Mouse (Mus musculus): ENCODE measurements around the gene Atp9a. TPM values are rescaled to one million over a fixed set of nuclear protein-coding genes. Genes with fewer than 3 reads are reported as not detected.

Atp9a gene
- total RNA-seq, 1 experiment from 2014 or later: not detected

DNA sequence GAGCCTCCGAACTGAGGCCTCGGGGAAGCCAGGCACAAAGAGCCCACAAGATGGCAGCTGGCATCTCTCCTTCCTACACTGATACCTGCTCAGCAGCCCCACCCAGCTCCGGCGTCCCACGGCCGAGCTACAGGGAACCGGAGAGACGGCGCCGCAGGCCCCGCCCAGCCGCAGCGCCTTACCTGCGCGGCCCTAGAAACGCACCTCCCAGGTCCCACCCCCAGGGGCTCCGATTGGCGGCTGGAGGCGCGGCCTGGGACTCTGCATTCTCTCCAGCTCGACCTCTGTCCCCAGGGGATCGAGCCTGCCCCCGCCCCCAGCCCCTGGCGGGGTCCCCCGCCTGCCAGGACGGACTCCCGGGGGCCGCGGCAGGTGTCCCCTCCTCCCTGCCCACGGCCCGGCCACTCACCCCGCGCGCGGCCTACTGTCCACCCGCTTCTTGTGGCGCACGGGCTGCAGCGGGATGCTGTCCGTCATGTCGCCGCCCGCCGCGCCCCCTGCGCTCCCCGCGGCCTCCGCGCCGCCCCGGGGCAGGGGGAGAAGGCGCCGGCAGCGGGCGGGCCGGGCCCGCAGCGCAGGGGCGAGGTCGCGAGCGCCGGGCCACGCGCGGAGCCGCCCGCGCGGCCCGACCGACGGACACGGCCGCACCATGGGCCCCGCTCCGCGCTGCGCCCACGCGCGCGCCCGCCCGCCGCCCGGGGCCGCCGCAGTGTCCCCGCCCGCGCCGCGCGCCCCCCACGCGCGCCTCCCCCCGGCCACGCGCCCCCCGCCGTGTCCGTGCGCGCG, 743 bp downstream of the Atp9a start:
- ATAC-seq (replicated peaks; ENCODE audit: low read depth, poor library complexity, severe bottlenecking): no peak; the same call in 1 of the 2 replicates

DNA sequence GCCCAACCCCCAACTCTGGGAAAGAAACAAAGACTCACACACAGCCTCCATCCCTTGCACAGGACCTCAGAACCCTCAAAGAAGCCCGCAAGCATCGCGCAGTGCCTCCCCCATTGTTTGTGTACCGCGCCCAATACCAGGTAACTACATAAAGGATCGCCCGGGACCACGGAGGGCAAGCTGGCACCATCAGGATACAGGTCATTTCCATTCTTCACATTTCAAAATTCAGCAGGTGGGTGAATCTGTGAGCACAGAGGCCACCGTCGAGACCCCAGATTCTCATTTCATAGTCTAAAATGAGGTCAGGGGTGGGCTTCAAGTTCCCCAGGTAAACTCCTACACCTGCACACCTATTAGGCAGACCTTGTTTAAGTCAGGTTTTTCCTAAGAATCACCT, 1.7 kb downstream of the Atp9a start:
- ATAC-seq (replicated peaks; ENCODE audit: low read depth, poor library complexity, severe bottlenecking): no peak

DNA sequence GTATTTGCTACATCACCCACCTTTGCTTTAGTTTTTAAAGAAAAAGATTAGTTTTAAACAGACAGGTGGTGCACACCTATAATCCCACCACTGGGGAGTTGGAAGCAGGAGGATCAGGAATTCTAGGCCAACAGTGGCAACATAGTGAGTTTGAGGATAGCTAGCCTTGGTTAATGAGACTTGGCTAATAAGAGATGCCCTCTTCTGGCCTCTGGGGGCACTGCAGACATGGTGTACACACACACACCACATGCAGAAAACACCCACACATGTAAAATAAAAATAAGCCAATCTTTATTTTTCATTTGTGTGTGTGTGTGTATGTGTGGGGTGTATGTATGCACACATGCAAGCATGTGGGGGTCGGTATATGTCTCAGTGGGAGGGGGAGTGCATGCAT, 3.4 kb downstream of the Atp9a start:
- ATAC-seq (replicated peaks; ENCODE audit: low read depth, poor library complexity, severe bottlenecking): no peak

DNA sequence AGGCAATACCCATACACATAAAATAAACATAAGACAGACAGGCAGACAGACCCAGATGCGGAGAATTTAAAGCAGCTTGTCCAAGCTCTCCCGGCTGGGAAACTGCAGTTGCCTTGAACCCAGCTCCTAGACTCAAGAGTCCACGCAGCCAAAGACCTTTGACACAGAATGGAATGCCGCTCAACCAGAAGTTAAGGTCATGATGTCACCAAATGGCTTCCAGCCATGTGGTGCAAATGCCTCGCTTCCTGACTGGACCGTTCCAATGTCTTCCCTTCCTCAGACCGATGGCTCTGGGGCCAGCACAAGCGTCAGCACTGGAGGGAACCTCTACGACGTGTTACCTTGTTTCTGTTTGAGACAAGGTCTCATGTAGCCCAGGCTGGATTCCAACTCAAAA, 4.3 kb downstream of the Atp9a start:
- ATAC-seq (replicated peaks; ENCODE audit: low read depth, poor library complexity, severe bottlenecking): no peak

DNA sequence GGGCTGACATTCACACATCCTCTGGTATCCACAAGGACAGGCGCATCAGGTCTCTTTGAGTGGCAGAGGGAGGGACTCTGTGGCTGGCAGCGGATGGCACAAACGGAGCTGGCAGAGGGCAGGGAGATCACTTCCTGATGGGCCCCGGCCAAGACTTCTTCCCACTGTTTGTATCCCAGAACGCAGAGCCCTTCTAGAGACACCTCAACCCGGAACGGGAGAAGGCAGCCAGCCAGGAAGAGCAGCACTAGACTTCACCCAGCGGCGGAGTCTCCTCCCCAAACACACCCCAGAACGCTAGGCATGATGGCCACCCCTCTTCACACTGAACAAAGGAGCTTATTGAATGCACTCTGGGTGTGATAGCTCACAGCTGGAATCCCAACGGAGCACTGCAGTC, 8.2 kb downstream of the Atp9a start:
- ATAC-seq (replicated peaks; ENCODE audit: low read depth, poor library complexity, severe bottlenecking): no peak

DNA sequence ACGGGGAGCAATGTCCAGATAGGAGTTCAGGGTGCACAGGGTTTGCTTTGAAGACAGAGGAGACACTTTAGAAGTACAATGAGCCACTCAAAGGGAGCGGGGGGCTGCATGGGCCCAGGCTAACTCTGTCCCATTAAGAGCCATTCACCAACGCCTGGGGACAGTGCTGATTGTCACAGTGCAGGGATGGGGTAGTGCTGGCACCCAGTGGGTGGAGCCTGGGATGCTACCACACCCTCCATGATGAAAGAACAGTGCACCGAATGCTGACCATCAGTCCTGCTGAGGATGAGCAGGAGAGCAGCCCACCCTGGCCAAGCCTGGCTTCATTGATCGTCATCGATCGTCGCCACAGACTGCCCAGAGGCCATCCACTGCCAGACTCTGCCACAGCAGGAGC, 11.0 kb downstream of the Atp9a start:
- ATAC-seq (replicated peaks; ENCODE audit: low read depth, poor library complexity, severe bottlenecking): no peak

DNA sequence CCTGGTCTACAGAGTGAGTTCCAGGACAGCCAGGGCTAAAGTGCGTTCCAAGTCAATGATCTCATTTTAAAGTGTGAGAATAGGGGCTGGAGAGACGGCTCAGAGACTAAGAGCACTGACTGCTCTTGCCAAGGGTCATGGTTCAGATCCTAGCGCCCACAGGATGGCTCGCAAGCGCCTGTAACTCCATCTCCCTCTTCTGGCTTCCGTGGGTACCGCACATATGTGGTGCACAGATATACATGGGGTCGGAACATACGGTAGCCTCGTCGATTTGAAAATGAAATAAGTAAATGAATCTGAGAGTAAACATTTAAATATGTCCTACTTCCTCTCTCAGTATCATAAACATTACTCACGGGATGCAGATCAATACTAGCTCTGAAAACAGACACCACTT, 12.5 kb downstream of the Atp9a start:
- ATAC-seq (replicated peaks; ENCODE audit: low read depth, poor library complexity, severe bottlenecking): no peak

DNA sequence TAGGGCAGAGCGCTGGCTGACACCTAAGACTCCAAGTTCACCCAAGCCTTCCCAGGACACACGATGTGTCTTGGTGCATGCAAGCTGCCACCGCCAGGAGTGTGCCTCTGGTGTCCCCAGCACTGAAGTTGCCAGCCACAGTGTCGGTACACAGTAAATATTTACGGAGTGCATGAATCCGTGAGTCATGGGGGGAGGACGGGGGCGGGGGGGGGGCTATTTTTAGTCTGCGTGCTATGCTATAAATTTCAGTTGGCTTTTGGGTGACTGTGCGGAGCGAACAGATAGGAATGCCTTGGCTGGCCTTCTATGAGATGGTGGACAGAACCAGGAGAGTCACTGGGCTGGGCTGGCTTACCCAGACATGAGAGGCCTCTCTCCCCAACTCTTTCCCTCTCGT, 14.2 kb downstream of the Atp9a start:
- no peak for ATAC-seq (replicated peaks; ENCODE audit: low read depth, poor library complexity, severe bottlenecking)

DNA sequence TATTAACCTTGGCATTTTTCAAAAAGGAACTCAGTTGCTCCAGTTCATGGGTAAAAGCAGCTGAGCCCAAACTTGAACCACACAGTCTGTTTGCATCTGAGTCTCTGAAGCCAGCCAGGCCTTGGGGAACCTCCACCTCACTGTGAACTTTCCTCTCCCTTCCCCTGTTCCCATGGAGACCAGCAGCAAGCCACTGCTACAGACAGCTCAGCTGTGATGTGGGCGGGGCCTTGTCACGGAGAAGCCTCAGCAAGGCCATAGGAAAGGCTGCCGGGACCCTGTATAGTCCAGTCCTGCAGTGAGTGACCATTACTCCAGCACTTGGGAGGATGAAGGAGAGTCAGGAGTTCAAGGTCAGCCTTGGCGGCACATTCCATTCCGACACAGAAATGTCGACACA, 16.2 kb downstream of the Atp9a start:
- no peak for ATAC-seq (replicated peaks; ENCODE audit: low read depth, poor library complexity, severe bottlenecking)

DNA sequence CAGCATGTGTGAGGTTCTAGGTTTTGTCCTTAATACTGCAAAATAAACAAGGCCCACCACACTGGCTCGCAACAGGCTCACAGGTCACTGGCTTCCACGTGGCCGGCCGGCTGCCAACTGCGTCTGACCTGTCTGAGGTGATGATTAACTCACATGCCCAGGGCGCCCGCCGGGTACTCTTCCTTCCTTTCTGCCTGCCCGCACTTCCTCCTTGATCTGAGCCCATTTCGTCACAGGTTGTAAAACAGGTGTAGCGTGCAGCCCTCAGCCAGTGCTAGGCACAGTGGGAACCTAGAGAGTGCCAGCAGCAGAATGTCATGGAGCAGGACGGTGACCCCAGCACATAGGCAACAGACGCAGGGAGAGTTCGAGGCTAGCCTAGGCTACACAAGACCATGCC, 20.9 kb downstream of the Atp9a start:
- no peak for ATAC-seq (replicated peaks; ENCODE audit: low read depth, poor library complexity, severe bottlenecking)

DNA sequence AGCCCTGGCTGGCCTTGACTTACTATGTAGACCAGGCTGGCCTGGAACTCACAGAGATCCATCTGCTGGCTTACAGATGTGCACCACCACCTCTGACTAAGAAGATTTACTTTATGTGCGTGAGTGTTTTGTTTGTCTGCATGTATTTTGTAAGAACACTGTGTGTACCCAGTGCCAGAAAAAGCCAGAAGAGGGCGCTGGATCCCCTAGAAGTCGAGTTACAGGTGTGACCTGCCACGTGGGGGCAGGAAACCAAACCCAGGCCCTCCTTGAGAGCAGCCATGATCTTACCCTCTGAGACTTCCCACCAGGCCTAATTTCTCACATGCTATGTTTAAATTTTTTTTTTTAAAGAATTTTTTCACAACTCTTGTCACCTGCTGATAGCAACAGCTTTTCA, 22.5 kb downstream of the Atp9a start:
- no peak for ATAC-seq (replicated peaks; ENCODE audit: low read depth, poor library complexity, severe bottlenecking)

DNA sequence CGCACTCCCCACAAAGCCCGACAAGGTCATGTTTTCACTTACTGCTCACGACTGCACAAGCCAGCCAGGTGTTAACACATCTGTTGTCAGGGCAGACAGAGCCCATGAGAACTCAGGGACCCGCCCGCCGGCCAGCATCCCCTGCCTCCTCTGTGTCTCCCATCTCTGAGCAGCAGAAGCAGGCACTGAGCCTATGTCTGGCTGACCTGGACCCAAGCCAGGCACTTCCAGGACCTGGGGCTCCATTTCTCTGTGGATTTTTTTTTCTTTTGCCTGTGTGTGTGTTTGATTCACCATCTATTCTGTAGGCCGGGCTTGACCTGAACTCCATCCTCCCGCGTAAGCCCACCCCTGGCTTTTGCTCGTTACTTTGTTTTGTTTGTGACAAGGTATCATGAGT, 23.5 kb downstream of the Atp9a start:
- no peak for ATAC-seq (replicated peaks; ENCODE audit: low read depth, poor library complexity, severe bottlenecking)

DNA sequence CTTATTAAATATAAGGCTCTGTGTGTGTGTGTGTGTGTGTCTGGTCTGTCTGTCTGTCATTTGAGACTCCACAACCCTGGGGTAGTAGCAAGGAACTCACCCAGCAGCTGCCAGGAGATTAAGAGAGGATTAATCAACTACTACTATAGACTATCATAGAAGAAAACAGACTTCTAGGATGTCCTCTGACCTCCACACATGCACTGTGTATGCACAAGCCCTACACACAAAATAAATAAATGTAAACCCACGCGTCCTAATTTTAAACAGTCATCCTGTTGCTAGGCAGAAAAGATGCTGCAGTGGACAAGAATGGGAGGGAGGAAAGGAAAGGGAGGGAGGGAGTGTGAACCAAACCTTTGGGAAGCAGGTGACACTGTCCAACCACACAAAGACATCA, 23.9 kb downstream of the Atp9a start:
- ATAC-seq (replicated peaks; ENCODE audit: low read depth, poor library complexity, severe bottlenecking): no peak

DNA sequence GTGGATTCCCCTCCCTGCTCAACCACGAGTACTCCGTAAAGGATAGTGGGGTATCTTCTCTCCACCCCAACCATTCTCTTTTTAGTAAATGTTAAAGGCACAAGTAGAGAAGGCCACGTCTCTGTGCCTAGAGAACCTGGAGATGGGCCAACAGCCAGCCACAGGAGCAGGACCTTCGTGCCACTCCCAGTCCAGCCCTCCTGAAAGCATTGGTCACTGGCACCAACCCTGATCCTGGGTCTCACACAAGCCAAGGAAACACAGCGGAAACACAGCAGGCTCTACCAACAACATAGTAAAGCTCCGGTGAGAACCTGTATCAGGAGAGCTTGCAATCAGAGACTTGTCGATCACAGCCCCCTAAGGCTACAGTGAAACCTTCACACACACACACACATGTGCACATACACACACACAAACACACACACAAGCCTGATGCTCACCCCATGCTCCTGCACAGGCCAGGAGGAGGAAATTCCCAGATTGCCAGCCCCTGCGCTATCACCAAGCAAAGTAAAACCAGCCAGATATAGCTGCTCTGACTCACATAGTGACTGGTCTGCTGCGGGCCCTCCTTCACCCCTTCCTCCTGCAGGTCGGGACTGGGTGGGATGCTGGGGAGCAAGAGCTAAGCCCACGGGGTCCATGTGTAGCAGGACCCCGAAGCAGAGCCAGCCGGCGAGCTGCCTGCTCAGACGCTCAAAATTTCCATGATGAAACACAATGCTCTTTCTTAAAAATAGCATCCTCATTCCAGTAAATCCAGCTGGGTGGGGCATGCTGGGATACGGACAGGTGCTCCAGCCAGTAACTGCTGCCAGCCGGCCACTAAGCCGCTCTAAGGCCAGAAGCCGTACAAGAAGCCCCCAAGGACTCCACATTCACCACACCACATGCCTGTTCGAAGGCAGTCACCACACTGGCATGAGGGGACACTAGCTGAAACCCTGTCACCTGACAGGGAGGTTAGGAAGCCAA, 29.7 kb downstream of the Atp9a start:
- ATAC-seq (replicated peaks; ENCODE audit: low read depth, poor library complexity, severe bottlenecking): no peak

DNA sequence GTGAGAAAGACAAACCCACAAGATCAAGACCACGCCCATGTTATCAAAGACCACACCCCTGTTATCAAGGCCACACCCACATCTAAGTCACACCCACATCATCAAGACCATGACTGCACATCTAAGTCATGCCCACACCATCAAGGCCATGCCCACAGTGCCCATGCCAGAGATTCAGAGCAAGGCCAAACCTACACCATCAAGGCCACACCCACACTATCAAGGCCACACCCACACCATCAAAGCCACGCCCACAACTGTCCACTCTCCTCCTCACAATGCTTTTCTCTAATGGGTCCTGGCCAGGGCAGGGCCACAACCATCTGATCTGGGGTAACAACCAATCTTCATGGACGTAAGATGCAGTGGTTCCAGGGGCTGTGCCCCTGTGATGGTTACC, 31.2 kb downstream of the Atp9a start:
- ATAC-seq (replicated peaks; ENCODE audit: low read depth, poor library complexity, severe bottlenecking): no peak

DNA sequence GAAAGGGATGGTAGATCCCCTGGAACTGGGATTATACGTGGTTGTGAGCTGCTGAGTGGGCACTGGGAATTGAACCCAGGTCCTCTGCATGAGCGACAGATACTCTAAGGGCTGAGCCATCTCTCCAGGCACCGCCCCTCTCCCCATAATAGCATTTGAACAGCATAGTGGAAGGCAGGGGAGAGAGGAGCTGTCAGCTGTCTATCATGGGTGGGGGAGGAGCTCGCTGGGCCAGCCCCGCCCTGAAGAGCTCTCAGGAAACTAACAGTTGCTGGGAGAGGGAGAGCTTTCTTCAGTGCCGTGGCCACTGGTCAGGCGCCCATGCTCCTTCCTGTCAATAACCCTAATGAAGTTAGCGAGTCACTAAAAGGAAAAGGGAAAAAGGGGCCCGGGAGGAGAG, 34.4 kb downstream of the Atp9a start:
- ATAC-seq (replicated peaks; ENCODE audit: low read depth, poor library complexity, severe bottlenecking): no peak

DNA sequence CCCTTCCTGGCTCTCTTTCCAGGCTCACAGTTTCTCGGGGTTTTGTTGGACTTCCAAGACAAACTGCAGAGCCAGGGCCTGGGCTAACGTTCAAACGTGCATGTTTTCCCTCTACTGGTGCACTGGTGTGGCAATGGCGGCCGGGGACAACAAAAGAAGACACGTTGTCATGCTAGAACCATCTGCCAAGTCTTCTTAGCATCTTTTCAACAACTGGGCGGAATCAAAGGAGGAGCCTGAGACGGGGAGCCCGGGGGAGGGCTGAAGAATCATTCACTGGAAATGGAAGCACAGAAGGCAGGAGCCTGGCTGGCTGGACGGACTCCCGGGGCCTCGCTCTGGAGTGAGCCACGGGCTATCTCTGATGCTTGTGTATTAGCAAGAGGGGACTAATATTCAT, 39.9 kb downstream of the Atp9a start:
- no peak for ATAC-seq (replicated peaks; ENCODE audit: low read depth, poor library complexity, severe bottlenecking)

DNA sequence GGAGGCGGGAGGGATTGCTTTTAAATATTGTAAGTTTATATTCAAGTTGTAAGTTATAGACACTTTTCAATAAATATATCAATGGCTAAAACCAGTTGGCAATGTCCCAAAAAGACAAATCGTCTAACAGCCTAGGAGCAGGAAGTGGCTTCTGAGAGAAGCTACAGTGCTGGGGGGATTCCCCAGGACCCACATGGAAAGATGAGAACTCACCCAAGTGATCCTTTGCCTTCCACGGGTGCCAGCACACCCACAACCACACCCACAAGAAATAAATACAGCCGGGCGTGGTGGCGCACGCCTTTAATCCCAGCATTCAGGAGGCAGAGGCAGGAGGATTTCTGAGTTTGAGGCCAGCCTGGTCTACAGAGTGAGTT, 47.2 kb downstream of the Atp9a start:
- ATAC-seq (replicated peaks; ENCODE audit: low read depth, poor library complexity, severe bottlenecking): no peak

DNA sequence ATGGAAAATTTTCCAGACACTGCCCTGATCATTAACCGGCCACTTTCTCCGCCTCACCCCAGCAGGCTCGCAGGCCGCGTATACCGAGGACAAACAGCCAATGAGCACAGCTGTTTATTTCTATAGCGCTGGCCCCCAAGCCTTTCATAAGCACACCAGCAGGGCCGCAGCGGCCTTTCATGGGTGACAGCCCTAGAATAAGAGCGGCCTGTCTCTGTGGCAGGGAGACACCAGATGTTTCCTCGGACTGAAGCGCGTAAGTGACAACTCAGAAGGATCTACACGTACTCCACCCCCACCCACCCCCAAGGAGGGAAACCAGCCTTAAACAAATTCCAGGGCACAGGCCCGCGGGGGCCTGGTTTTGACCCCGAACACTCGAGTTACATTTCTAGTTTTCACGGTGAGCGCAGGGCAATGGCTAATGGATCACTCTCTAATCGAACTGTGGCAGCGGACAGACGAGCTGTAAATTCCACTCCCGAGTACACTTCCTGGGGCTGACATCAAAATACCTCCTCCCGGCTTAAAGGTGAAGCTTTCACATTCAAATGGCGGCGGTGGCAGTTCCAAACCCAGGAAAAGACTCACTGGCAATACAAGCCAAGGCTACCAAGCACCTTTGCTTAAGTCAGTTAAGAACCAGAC, 47.7 kb downstream of the Atp9a start:
- no peak for ATAC-seq (replicated peaks; ENCODE audit: low read depth, poor library complexity, severe bottlenecking)

DNA sequence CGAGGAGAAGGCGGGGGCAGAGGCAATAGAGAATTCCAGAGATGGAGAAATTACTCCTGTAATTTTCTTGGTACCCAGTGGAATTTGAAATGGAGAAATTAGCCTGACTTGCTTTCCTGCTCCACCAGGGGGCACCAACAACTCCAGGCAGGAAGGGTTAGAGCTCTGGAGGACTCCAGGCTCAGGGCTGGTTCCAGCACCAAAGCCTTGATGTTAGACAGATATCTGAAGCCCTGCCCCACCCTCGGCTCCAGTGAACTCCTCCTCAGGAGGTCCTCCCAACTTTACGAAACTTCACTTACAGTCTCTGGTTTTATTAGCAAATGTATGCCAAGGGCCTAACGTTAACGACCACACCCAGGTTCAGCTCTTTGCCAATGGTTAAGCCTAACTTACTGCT, 50.4 kb downstream of the Atp9a start:
- ATAC-seq (replicated peaks; ENCODE audit: low read depth, poor library complexity, severe bottlenecking): peak; percentile 74

DNA sequence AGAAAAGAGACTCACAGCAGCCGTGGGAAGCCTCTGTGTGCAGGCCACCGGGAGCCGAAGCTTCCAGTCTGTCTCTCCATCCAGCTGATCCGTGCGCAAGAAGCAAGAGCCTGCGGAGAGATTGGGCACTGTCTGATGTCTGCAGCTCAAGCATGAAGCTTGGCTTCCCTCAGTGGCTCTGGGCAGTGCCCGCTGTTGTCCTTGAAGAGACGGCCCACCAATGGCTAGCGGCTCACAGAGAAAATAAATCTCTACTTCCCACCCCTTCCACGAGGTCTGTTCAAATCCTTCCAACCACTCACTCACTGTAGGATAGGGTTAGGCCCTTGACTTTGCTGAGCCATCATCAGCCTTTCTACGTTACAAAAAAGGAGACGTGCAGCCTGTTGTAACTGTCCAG, 54.9 kb downstream of the Atp9a start:
- no peak for ATAC-seq (replicated peaks; ENCODE audit: low read depth, poor library complexity, severe bottlenecking)
